Mouse (Mus musculus) limb, embryonic 10.5 days (tissue): ENCODE data around the gene Tmem60. TPM values are rescaled to one million over a fixed set of nuclear protein-coding genes. Genes with fewer than 3 reads are reported as not detected.

Experiments used
- DNase-seq: peaks from one replicate; pipeline ENCODE4 v3.0.0-alpha.2; 2017; ENCODE audit warnings: low spot score
- H3K27ac ChIP-seq: fragments of 300-500 bp; sonication (generic); 2 replicates; pipeline ENCODE4 v1.5.1; 2016; ENCODE audit warnings: mild to moderate bottlenecking
- H3K27me3 ChIP-seq: fragments of 300-500 bp; sonication (generic); 2 replicates; pipeline ENCODE4 v1.6.1; 2016; ENCODE audit warnings: low read depth, mild to moderate bottlenecking; ENCODE audit not compliant: poor library complexity, severe bottlenecking
- H3K36me3 ChIP-seq: fragments of 300-500 bp; sonication (generic); 2 replicates; pipeline ENCODE4 v1.6.1; 2016; ENCODE audit warnings: mild to moderate bottlenecking, moderate library complexity
- H3K4me1 ChIP-seq: fragments of 300-500 bp; sonication (generic); 2 replicates; pipeline ENCODE4 v1.6.1; 2016
- H3K4me3 ChIP-seq: fragments of 300-500 bp; sonication (generic); 2 replicates; pipeline ENCODE4 v1.5.1; 2016; ENCODE audit warnings: mild to moderate bottlenecking, moderate library complexity
- H3K9me3 ChIP-seq: fragments of 300-500 bp; sonication (generic); replicated peaks from 2 replicates; pipeline ENCODE4 v1.6.1; 2016; ENCODE audit warnings: mild to moderate bottlenecking
- WGBS: fragments of 180-500 bp; shearing (Covaris S2); methylation state at CpG from one replicate; pipeline ENCODE4 v1.1.7; 2016; 5-methylcytosine and 5-hydroxymethylcytosine counted together
- polyA plus RNA-seq: library from polyadenylated mRNA; unstranded; fragments of >200 nt; fragmentation: Nextera tagmentation; extraction: Ambion mirVana; gene quantifications from 2 replicates; pipeline ENCODE4 v1.2.1, GENCODE M21; 2016

The Tmem60 gene
- polyA plus RNA-seq, 1 experiment from 2014 or later = 49.9 TPM

- H3K9me3 ChIP-seq = no peaks in the 10 kb centered on the region
- peaks cover 12% of the 10 kb centered on the region for H3K36me3 ChIP-seq
- 80% methylated on average over 3 of the region's 3 CpGs for WGBS
- H3K27me3 ChIP-seq = no peaks in the 10 kb centered on the region
- no peak for DNase-seq
- no peak overlapping the region for H3K4me3 ChIP-seq
- H3K4me1 ChIP-seq = no peaks in the 10 kb centered on the region
- H3K27ac ChIP-seq = no peak overlapping the region
Observed at GRCm38 (mm10) chr5:20924608-20925007, 42.6 kb downstream of the Tmem60 start.

- no peaks in the 10 kb centered on the region for H3K9me3 ChIP-seq
- no peak overlapping the region for H3K4me3 ChIP-seq
- DNase-seq = no peak
- peaks cover 12% of the 10 kb centered on the region for H3K36me3 ChIP-seq
- H3K4me1 ChIP-seq = 0 out of 2 replicates have a peak, but pooled peaks cover 1% of the 10 kb centered on the region
- no peaks in the 10 kb centered on the region for H3K27me3 ChIP-seq
- WGBS = 83% methylated on average over 3 of the region's 3 CpGs
- no peak overlapping the region for H3K27ac ChIP-seq
Observed at GRCm38 (mm10) chr5:20925451-20925850, 43.5 kb downstream of the Tmem60 start.

DNA sequence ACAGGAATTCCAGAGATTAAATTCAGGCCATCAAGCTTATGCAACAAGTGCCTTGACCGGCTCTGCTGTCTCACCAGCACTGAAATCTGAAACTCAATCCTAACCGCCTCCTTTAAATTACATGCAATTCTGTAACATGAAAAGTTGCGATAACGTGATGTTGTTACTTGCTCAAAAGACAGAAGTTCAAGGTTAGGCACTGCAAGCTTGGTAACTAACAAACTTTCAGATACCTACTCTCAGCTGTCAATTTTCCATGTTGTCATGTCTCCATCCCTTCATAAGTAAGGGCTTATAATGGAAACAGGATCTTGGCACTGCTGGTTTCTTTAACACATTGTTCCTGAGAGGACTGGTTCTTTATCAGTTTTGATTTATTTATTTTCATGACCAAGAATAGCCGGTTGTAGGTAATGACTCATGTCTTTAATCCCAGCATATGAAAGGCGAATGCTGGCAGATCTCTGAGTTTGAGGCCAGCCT, 47.7 kb downstream of the Tmem60 start:
- 82% methylated on average over 6 of the region's 6 CpGs for WGBS
- no peaks in the 10 kb centered on the region for H3K9me3 ChIP-seq
- H3K27me3 ChIP-seq = no peaks in the 10 kb centered on the region
- H3K4me1 ChIP-seq = 0 out of 2 replicates have a peak, but pooled peaks cover 6% of the 10 kb centered on the region
- H3K36me3 ChIP-seq = peaks cover 10% of the 10 kb centered on the region
- no peak for DNase-seq
- no peak overlapping the region for H3K27ac ChIP-seq
- H3K4me3 ChIP-seq = no peak overlapping the region

GRCm38 (mm10) chr5:20930430-20930829, 48.4 kb downstream of the Tmem60 start:
- Histone ChIP-seq H3K27ac (no peak overlapping the region), H3K4me1 (0 out of 2 replicates have a peak, but pooled peaks cover 6% of the 10 kb centered on the region), H3K36me3 (peaks cover 9% of the 10 kb centered on the region), H3K27me3 (no peaks in the 10 kb centered on the region), H3K4me3 (no peak overlapping the region), H3K9me3 (no peaks in the 10 kb centered on the region)
- no peak for DNase-seq

- DNase-seq = no peak
- Histone ChIP-seq H3K9me3 (no peaks in the 10 kb centered on the region), H3K27ac (no peak overlapping the region), H3K4me3 (no peak overlapping the region), H3K4me1 (peaks cover 11% of the 10 kb centered on the region; the same call in 1 of the 2 replicates), H3K36me3 (0 out of 2 replicates have a peak, but pooled peaks cover 4% of the 10 kb centered on the region), H3K27me3 (no peaks in the 10 kb centered on the region)
- 81% methylated on average over 3 of the region's 3 CpGs for WGBS
Observed at GRCm38 (mm10) chr5:20931300-20931699, 49.3 kb downstream of the Tmem60 start.

DNA sequence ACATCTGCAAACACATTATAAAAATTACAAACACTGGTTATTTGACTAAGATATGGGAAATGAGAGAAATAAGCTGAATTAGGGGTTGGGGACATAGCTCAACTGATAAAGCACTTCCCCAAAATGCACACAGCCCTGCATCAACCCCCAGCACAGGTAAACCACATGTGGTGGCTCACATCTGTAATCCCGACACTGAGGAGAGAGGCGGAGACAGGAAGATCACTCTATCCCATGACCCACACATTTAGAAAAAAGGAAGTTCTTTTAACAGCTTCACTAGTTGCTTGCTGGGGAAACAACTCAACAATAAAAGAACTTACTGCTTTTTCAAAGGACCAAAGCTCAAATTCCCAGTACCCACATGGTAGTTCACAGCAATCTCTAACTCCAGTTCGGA, 50.6 kb downstream of the Tmem60 start:
- H3K27ac ChIP-seq = no peak overlapping the region

GRCm38 (mm10) chr5:20935934-20936333, 53.9 kb downstream of the Tmem60 start:
- 65% methylated on average over 5 of the region's 5 CpGs for WGBS

More for the DNA sequence above, 50.6 kb downstream of the Tmem60 start:
- H3K4me1 ChIP-seq = peaks cover 11% of the 10 kb centered on the region; the same call in 1 of the 2 replicates
- no peaks in the 10 kb centered on the region for H3K9me3 ChIP-seq
- H3K4me3 ChIP-seq = no peak overlapping the region
- H3K36me3 ChIP-seq = no peaks in the 10 kb centered on the region
- WGBS = 92% methylated on average over 3 of the region's 3 CpGs
- no peaks in the 10 kb centered on the region for H3K27me3 ChIP-seq
- DNase-seq = no peak

More at GRCm38 (mm10) chr5:20935934-20936333, 53.9 kb downstream of the Tmem60 start:
- H3K36me3 ChIP-seq = no peaks in the 10 kb centered on the region
- H3K9me3 ChIP-seq = no peaks in the 10 kb centered on the region
- no peak overlapping the region for H3K27ac ChIP-seq
- H3K27me3 ChIP-seq = no peaks in the 10 kb centered on the region
- peaks cover 5% of the 10 kb centered on the region; the same call in 1 of the 2 replicates for H3K4me1 ChIP-seq
- DNase-seq = no peak
- H3K4me3 ChIP-seq = no peak overlapping the region

Other genes with a start within 250 kb of the Tmem60 start
- gene Phtf2, start 67 bp upstream of the Tmem60 start, polyA plus RNA-seq = 20.0 and 20.2 TPM in 2 replicates
- 4.5 and 4.9 TPM in 2 replicates for gene Rsbn1l, start 74.2 kb downstream of the Tmem60 start, polyA plus RNA-seq
- 24.6 and 25.2 TPM in 2 replicates for gene Ptpn12, start 173.7 kb downstream of the Tmem60 start, polyA plus RNA-seq